Mouse (Mus musculus) regulatory T cell (primary cell): ENCODE results near the gene Ep400.

ENCODE experiments used
- in situ Hi-C: fragments of 300-600 bp; cut with MboI, MseI; formaldehyde crosslinking; loops from one replicate; pipeline ENCODE4 v1.15.1; 2025; ENCODE audit warnings: high pct_unique_total_duplicates

The Ep400 gene

GRCm38 (mm10) chr5:110770448-110771158, at the start of gene Ep400:
Gene Ep400 (minus strand): TSS chr5:110770717.
- in situ Hi-C loops: no loop called here

GRCm38 (mm10) chr5:110809667-110810325, 39.3 kb upstream of the Ep400 start, which contains the start of gene Ulk1:
Gene Ulk1 (minus strand): TSS chr5:110810097.
- in situ Hi-C loops: no loop called here

GRCm38 (mm10) chr5:110808821-110809666, 38.5 kb upstream of the Ep400 start:
- in situ Hi-C loops: no loop called here

GRCm38 (mm10) chr5:110808061-110808631, 37.6 kb upstream of the Ep400 start:
- in situ Hi-C loops: no loop called here

GRCm38 (mm10) chr5:110807453-110807852, 36.9 kb upstream of the Ep400 start:
- in situ Hi-C loops: no loop called here

- in situ Hi-C loops: no loop called here
Observed at GRCm38 (mm10) chr5:110806676-110807075, 36.2 kb upstream of the Ep400 start.

- in situ Hi-C loops: no loop called here
Observed at GRCm38 (mm10) chr5:110806154-110806553, 35.6 kb upstream of the Ep400 start.

GRCm38 (mm10) chr5:110804012-110804743, 33.7 kb upstream of the Ep400 start:
- in situ Hi-C loops: no loop called here

GRCm38 (mm10) chr5:110802809-110803208, 32.3 kb upstream of the Ep400 start:
- in situ Hi-C loops: no loop called here

- in situ Hi-C loops: no loop called here
Observed at GRCm38 (mm10) chr5:110802186-110802585, 31.7 kb upstream of the Ep400 start.

GRCm38 (mm10) chr5:110801036-110801624, 30.6 kb upstream of the Ep400 start:
- in situ Hi-C loops: no loop called here

GRCm38 (mm10) chr5:110797696-110798095, 27.2 kb upstream of the Ep400 start:
- in situ Hi-C loops: no loop called here

- in situ Hi-C loops: no loop called here
Observed at GRCm38 (mm10) chr5:110794363-110794762, 23.8 kb upstream of the Ep400 start.

- in situ Hi-C loops: loop anchor here (10.0 kb wide), 1 partner anchor 476 kb away; no protein-coding TSS in a partner anchor
Observed at GRCm38 (mm10) chr5:110788684-110789083, 18.2 kb upstream of the Ep400 start.

GRCm38 (mm10) chr5:110786081-110786835, 15.7 kb upstream of the Ep400 start:
- in situ Hi-C loops: loop anchor here (10.0 kb wide), 1 partner anchor 479 kb away; no protein-coding TSS in a partner anchor

GRCm38 (mm10) chr5:110783150-110783549, 12.6 kb upstream of the Ep400 start:
- in situ Hi-C loops: loop anchor here (10.0 kb wide), 1 partner anchor 482 kb away; no protein-coding TSS in a partner anchor

GRCm38 (mm10) chr5:110781529-110782238, 11.2 kb upstream of the Ep400 start:
- in situ Hi-C loops: loop anchor here (10.0 kb wide), 1 partner anchor 483 kb away; no protein-coding TSS in a partner anchor

GRCm38 (mm10) chr5:110780761-110781528, 10.4 kb upstream of the Ep400 start:
- in situ Hi-C loops: loop anchor here (10.0 kb wide), 1 partner anchor 484 kb away; no protein-coding TSS in a partner anchor
